Mouse (Mus musculus) neural tube, embryonic 15.5 days (tissue): ENCODE data around the gene Zscan18. TPM values are rescaled to one million over a fixed set of nuclear protein-coding genes. Genes with fewer than 3 reads are reported as not detected.

Source experiments
- ATAC-seq: fragments of 200-750 bp; cut with Nextera tagmentation; 2 replicates; pipeline ENCODE4 v1.8.0; 2017; ENCODE audit warnings: mild to moderate bottlenecking, moderate TSS enrichment, moderate library complexity; ENCODE audit not compliant: low FRiP score
- H3K27ac ChIP-seq: fragments of 300-500 bp; sonication (generic); replicated peaks from 2 replicates; pipeline ENCODE4 v1.5.1; 2015; ENCODE audit warnings: mild to moderate bottlenecking, inconsistent platforms
- H3K27me3 ChIP-seq: fragments of 300-500 bp; sonication (generic); replicated peaks from 2 replicates; pipeline ENCODE4 v1.6.1; 2015; ENCODE audit warnings: inconsistent platforms
- H3K36me3 ChIP-seq: fragments of 300-500 bp; sonication (generic); 2 replicates; pipeline ENCODE4 v1.6.1; 2015; ENCODE audit warnings: inconsistent platforms
- H3K4me1 ChIP-seq: fragments of 300-500 bp; sonication (generic); 2 replicates; pipeline ENCODE4 v1.6.1; 2015; ENCODE audit warnings: inconsistent platforms
- H3K4me2 ChIP-seq: fragments of 300-500 bp; sonication (generic); 2 replicates; pipeline ENCODE4 v1.6.1; 2015; ENCODE audit warnings: inconsistent platforms, mild to moderate bottlenecking, moderate library complexity
- H3K4me3 ChIP-seq: fragments of 300-500 bp; sonication (generic); replicated peaks from 2 replicates; pipeline ENCODE4 v1.5.1; 2015; ENCODE audit warnings: mild to moderate bottlenecking, inconsistent platforms
- H3K9ac ChIP-seq: fragments of 300-500 bp; sonication (generic); replicated peaks from 2 replicates; pipeline ENCODE4 v1.6.1; 2015; ENCODE audit warnings: mild to moderate bottlenecking, inconsistent platforms
- H3K9me3 ChIP-seq: fragments of 300-500 bp; sonication (generic); replicated peaks from 2 replicates; pipeline ENCODE4 v1.6.1; 2016; ENCODE audit warnings: inconsistent platforms
- WGBS: fragments of 180-500 bp; shearing (Covaris S2); methylation state at CpG from one replicate; pipeline ENCODE4 v1.1.7; 2015; ENCODE audit warnings: mixed read lengths; 5-methylcytosine and 5-hydroxymethylcytosine counted together
- polyA plus RNA-seq: library from polyadenylated mRNA; unstranded; fragments of >200 nt; fragmentation: Nextera tagmentation; extraction: Ambion mirVana; gene quantifications from 2 replicates; pipeline ENCODE4 v1.2.1, GENCODE M21; 2015

Zscan18 gene
- polyA plus RNA-seq, 1 experiment from 2014 or later = 33.4 TPM

DNA sequence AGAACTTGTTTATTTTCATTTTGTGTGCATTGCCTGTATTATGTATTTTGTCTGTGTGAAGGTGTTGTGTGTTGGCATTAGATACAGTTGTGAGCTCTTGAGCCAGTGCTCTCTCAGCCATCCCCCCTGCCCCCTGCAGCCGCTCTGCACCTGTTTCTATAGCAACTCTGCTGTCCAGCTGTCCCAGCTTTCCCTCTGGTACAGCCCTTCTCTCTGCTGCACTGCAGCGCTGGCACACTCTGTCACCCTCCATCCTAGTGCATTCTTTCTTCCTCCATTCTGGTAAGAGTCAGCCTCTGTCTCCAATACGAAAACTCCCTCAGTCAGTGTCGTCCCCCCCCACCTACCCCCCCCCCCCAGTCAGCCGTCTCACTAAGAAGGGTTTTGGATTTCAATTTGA lies 15.4 kb downstream of the Zscan18 start:
- 30% methylated on average over 5 of the region's 5 CpGs for WGBS
- no peak overlapping the region for H3K27ac ChIP-seq
- H3K9me3 ChIP-seq = no peaks in the 10 kb centered on the region
- H3K27me3 ChIP-seq = no peaks in the 10 kb centered on the region
- no peak for ATAC-seq
- H3K9ac ChIP-seq = no peak overlapping the region
- no peak overlapping the region for H3K4me2 ChIP-seq
- no peaks in the 10 kb centered on the region for H3K36me3 ChIP-seq
- H3K4me1 ChIP-seq = no peaks in the 10 kb centered on the region
- H3K4me3 ChIP-seq = no peak overlapping the region

DNA sequence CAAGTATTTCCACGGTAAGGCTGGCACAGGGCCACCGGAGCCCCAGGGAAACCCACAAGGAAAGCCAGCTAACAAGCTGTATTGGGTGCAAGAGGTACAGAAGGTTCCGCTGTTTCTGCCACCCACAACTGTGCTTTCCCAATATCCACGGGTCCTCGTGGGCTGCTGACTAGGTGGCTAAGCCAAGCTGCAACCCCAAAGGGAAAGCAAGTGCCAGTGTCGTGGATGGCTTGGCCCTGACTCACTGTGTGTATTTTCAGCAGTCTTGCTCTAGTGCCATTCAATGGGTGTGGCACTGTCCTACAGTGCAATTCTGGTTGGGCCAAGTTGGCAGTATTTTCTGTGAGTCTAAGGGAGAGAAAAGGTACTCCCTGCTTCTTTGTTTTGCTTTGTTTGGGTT lies 16.1 kb downstream of the Zscan18 start:
- Histone ChIP-seq H3K4me1 (no peaks in the 10 kb centered on the region), H3K9ac (no peak overlapping the region), H3K36me3 (no peaks in the 10 kb centered on the region), H3K4me2 (no peak overlapping the region), H3K27ac (no peak overlapping the region), H3K9me3 (no peaks in the 10 kb centered on the region), H3K4me3 (no peak overlapping the region), H3K27me3 (no peaks in the 10 kb centered on the region)
- ATAC-seq = no peak
- WGBS = 75% methylated on average over 6 of the region's 6 CpGs

DNA sequence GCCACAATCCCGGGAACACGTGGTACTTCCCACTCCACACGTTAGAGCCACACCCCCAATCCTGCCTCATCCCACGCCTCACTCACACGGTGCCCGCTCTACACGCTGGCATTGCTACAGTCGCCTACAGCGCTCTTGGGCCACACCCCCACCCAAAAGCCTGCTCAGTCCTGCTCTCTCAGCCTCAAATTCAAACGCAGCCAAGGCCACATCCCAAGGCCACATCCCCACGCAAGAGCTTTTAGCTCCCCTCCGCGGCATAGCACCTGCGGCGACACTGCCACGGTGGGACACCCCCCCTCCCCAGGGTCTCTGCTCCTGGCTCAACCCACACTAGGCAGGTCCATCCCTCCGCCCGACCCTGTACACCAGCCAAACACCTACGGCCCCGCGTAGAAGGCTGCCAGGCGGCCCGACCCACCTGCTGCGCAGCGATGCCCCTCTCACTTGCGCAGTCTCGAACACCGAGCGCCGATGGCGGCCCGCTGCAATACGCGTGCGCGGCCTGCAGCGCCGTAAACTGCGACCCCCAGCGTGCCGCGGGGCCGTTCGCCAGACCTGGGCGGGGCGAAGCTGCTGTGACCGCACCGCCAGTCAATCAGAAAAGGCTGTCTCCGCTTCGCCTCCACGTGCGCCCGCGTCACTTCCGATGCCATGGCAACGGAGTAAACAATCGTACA lies 23.1 kb downstream of the Zscan18 start:
- H3K9me3 ChIP-seq = 0 out of 2 replicates have a peak, but pooled peaks cover 4% of the 10 kb centered on the region
- H3K4me3 ChIP-seq = peak overlapping the region; percentile 65
- H3K36me3 ChIP-seq = peaks cover 6% of the 10 kb centered on the region
- H3K27me3 ChIP-seq = no peaks in the 10 kb centered on the region
- H3K27ac ChIP-seq = peak overlapping the region; percentile 75
- H3K4me2 ChIP-seq = peak overlapping the region; percentile 80
- peak overlapping the region; percentile 70 for H3K9ac ChIP-seq
- under 1% methylated on average over 57 of the region's 57 CpGs for whole genome bisulfite sequencing
- ATAC-seq = peak; percentile 97
- peaks cover 12% of the 10 kb centered on the region for H3K4me1 ChIP-seq

DNA sequence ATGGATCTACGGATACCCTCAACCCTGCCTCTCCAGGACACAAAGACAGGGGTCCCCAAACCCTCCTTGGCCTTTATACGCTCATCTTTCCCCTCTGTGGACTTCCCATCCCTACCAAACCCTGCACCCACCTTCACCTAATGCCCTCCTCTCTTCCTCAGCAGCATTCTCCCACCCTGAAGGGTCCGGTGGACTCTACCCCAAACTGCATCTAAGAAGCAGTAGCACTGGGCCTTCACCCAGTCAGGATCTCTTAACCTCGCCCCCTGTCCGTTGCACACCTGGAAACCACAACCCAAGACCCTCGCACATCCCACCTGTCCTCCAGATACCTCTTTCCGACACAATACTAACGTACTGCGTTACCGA lies 23.7 kb downstream of the Zscan18 start:
- H3K36me3 ChIP-seq = peaks cover 11% of the 10 kb centered on the region
- H3K4me1 ChIP-seq = peaks cover 12% of the 10 kb centered on the region
- peaks cover 4% of the 10 kb centered on the region; the same call in 1 of the 2 replicates for H3K9me3 ChIP-seq
- 24% methylated on average over 10 of the region's 10 CpGs for WGBS
- peak overlapping the region; percentile 65 for H3K4me3 ChIP-seq
- peak; percentile 53; the same call in 1 of the 2 replicates for ATAC-seq
- peak overlapping the region; percentile 75 for H3K27ac ChIP-seq
- peak overlapping the region; percentile 70 for H3K9ac ChIP-seq
- peak overlapping the region; percentile 80 for H3K4me2 ChIP-seq
- H3K27me3 ChIP-seq = no peaks in the 10 kb centered on the region

DNA sequence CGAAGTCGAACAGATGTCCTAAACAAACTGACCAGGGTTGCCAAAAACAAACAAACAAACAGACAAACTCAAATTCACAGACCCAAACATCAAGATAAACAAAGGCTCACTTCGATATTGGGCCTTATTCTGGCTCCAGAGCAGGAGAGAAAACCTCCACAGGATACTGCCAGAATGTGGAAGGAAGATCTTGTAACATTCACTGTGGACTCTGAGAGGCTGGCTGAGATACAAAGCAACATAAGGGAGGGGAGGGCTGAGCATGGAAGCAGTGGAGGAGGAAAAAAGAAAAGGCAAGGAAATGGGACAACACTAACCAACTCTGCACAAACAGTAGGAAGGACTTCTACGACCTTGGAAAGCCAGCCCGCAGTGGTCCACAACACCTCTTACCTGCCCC lies 24.3 kb downstream of the Zscan18 start:
- Histone ChIP-seq H3K9me3 (peaks cover 4% of the 10 kb centered on the region; the same call in 1 of the 2 replicates), H3K4me3 (peak overlapping the region; percentile 65), H3K27ac (no peak overlapping the region), H3K9ac (no peak overlapping the region), H3K4me2 (peak overlapping the region; percentile 80), H3K36me3 (peaks cover 17% of the 10 kb centered on the region), H3K4me1 (peaks cover 12% of the 10 kb centered on the region), H3K27me3 (no peaks in the 10 kb centered on the region)
- no peak for ATAC-seq
- WGBS = 96% methylated on average over 5 of the region's 5 CpGs

DNA sequence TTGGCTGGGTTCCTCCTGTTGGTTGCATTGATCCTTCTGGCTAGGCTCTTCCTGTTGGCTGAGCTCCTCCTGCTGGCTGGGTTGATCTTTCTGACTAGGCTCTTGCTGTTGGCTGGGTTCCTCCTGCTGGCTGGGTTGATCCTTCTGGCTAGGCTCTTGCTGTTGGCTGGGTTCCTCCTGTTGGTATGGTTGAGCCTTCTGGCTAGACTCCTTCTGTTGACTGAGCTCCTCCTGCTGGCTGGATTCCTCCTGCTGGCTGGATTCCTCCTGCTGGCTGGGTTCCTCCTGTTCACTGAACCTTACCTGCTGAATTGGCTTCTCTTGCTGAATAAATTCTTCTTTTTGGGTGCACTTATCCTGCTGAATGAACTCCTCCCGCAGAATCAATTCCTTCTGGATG lies 28.8 kb downstream of the Zscan18 start:
- H3K4me2 ChIP-seq = no peak overlapping the region
- no peak overlapping the region for H3K9ac ChIP-seq
- no peaks in the 10 kb centered on the region for H3K27me3 ChIP-seq
- peaks cover 4% of the 10 kb centered on the region; the same call in 1 of the 2 replicates for H3K9me3 ChIP-seq
- no peak overlapping the region for H3K4me3 ChIP-seq
- H3K4me1 ChIP-seq = peaks cover 9% of the 10 kb centered on the region
- no peak for ATAC-seq
- 88% methylated on average over 1 of the region's 1 CpGs for WGBS
- H3K36me3 ChIP-seq = peaks cover 62% of the 10 kb centered on the region
- H3K27ac ChIP-seq = no peak overlapping the region

DNA sequence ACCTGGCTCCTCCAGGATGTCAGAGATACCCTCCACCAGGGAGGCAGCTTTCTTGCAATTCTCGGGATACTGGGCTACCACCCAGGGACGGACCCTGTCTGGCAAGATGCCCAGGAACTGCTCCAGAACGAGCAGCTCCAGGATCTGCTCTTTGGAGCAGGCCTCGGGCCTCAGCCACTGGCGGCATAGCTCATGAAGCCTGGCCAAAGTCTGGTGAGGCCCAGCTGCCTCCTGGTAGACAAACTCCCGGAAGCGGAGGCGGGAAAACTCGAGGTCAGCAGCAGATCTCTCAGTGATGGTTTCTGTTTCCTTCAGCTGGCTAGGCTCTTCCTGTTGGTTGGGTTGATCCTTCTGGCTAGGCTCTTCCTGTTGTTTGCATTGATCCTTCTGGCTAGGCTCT lies 29.3 kb downstream of the Zscan18 start:
- no peak overlapping the region for H3K4me3 ChIP-seq
- no peak overlapping the region for H3K9ac ChIP-seq
- no peak overlapping the region for H3K27ac ChIP-seq
- H3K36me3 ChIP-seq = peaks cover 67% of the 10 kb centered on the region
- H3K4me1 ChIP-seq = peaks cover 4% of the 10 kb centered on the region
- no peak for ATAC-seq
- peaks cover 4% of the 10 kb centered on the region; the same call in 1 of the 2 replicates for H3K9me3 ChIP-seq
- H3K4me2 ChIP-seq = no peak overlapping the region
- 95% methylated on average over 9 of the region's 9 CpGs for WGBS
- H3K27me3 ChIP-seq = no peaks in the 10 kb centered on the region

DNA sequence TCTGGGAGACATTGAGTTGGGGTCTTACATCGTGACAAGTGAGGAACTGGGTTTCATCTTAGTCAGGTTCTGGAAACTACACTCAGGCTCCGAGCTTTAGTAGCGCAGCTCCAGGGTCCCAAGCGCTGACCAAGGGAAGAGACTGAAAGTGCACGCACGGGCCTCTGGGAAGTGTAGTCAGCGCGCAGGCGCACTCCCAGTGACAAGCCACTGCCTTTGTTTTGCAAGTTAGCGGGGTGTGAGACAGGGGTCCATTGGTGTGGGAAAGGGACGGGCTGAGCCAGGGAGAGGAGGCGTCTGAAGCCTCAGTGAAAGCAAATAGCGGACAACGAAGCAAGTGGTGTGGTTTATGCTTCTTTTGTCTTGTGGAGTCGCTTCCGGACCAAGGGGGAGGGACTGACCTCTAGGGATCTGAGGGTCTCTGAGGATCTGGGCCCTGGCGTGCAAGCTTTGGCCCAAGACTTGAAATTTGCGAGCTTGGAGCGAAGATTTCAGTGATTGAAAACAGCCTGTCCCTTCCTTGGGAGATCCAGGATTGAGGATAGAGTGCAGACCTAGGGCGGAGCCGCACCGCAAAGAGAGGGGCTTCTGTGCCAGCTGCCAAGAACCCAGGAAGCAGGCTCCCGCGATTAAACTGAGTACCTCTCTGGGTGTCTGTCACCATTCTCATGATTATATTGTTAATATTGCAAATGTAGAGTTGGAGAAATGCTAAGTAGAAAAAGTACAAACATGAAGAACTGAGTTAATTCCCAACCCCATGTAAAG lies 53.8 kb downstream of the Zscan18 start:
- Histone ChIP-seq H3K36me3 (0 out of 2 replicates have a peak, but pooled peaks cover 2% of the 10 kb centered on the region), H3K27me3 (no peaks in the 10 kb centered on the region), H3K4me1 (no peaks in the 10 kb centered on the region), H3K27ac (no peak overlapping the region), H3K9me3 (0 out of 2 replicates have a peak, but pooled peaks cover 3% of the 10 kb centered on the region), H3K4me2 (peak overlapping the region; percentile 40), H3K4me3 (peak overlapping the region; percentile 17; the same call in 1 of the 2 replicates), H3K9ac (no peak overlapping the region)
- WGBS = 69% methylated on average over 24 of the region's 24 CpGs
- ATAC-seq = peak; percentile 61; the same call in 1 of the 2 replicates

DNA sequence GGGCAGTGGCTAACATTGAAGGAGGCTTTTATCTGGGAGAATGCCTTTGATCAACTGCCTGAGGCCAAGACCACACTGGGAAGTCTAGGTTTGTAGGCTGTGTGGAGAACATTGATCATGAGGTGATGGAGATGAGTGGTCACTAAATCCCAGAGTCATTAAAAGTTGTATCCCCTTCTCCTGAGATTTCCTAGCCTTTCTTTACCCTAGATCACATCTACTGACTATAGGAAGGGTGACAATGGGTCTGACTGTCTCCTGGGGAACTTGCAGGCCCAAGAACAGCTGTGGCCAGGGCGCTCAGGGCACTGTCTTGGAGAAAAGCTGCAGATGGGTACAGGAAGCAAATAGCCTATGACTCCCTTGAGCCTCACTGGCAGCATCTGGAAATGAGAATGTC lies 68.5 kb downstream of the Zscan18 start, which contains the start of gene Vmn2r56:
Gene Vmn2r56, minus strand, starts transcription at position 101 of the 400 bp plus-strand sequence.
- Histone ChIP-seq H3K9me3 (no peaks in the 10 kb centered on the region), H3K27ac (no peak within 1 kb of the TSS), H3K4me2 (no peak within 1 kb of the TSS), H3K36me3 (no peaks in the 10 kb centered on the region), H3K4me1 (no peaks in the 10 kb centered on the region), H3K9ac (no peak within 1 kb of the TSS), H3K27me3 (no peaks in the 10 kb centered on the region), H3K4me3 (no peak within 1 kb of the TSS)
- WGBS = 57% methylated on average over 1 of the region's 1 CpGs
- ATAC-seq = no peak

Other genes with a start within 250 kb of the Zscan18 start
- 0.01 TPM in 1 of 2 replicates, not detected in the other for gene Vmn2r53, start 194.8 kb downstream of the Zscan18 start, polyA plus RNA-seq
- not detected in 2 replicates for gene Vmn2r54, start 163.3 kb downstream of the Zscan18 start, polyA plus RNA-seq
- not detected in 2 replicates for gene Vmn2r55, start 118.6 kb downstream of the Zscan18 start, polyA plus RNA-seq
- not detected in 2 replicates for gene Vmn2r56, start 68.6 kb downstream of the Zscan18 start, polyA plus RNA-seq
- gene Zfp329, start 15.2 kb upstream of the Zscan18 start, polyA plus RNA-seq = 26.7 and 27.0 TPM in 2 replicates
- gene Zfp110, start 31.1 kb upstream of the Zscan18 start, polyA plus RNA-seq = 23.4 and 25.4 TPM in 2 replicates
- gene Zfp128, start 77.5 kb upstream of the Zscan18 start, polyA plus RNA-seq = 6.7 and 7.5 TPM in 2 replicates
- gene Zscan22, start 94.2 kb upstream of the Zscan18 start, polyA plus RNA-seq = 9.8 and 13.6 TPM in 2 replicates
- 564 and 667 TPM in 2 replicates for gene Rps5, start 118.7 kb upstream of the Zscan18 start, polyA plus RNA-seq
- gene Rnf225, start 123.8 kb upstream of the Zscan18 start, polyA plus RNA-seq = 0.96 and 1.1 TPM in 2 replicates
- 13.1 and 13.3 TPM in 2 replicates for gene Zfp324, start 162.2 kb upstream of the Zscan18 start, polyA plus RNA-seq
- 9.1 and 10.3 TPM in 2 replicates for gene Zfp446, start 174.2 kb upstream of the Zscan18 start, polyA plus RNA-seq
- 0.49 and 0.68 TPM in 2 replicates for gene Slc27a5, start 194.6 kb upstream of the Zscan18 start, polyA plus RNA-seq
- 202 and 224 TPM in 2 replicates for gene Trim28, start 195.5 kb upstream of the Zscan18 start, polyA plus RNA-seq
- gene Zbtb45, start 206.4 kb upstream of the Zscan18 start, polyA plus RNA-seq = 37.6 and 38.7 TPM in 2 replicates
- gene Chmp2a, start 231.2 kb upstream of the Zscan18 start, polyA plus RNA-seq = 165 and 170 TPM in 2 replicates
- 129 and 149 TPM in 2 replicates for gene Ube2m, start 234.6 kb upstream of the Zscan18 start, polyA plus RNA-seq